Mouse (Mus musculus): ENCODE measurements around the gene Pcid2. TPM values are rescaled to one million over a fixed set of nuclear protein-coding genes. Genes with fewer than 3 reads are reported as not detected.
"Not testable (repeated sequence)": the region's sequence is repeated elsewhere in the genome, so short reads cannot be mapped to it uniquely, and the experiment has no call there.

Gene Pcid2
- polyA plus RNA-seq, 1 experiment from 2014 or later = 29.1 TPM

- no peak overlapping the region for H3K27ac ChIP-seq (ENCODE audit: low read depth, low read length)
- H3K9me3 ChIP-seq (replicated peaks; ENCODE audit: control insufficient read depth, low read length) = no peaks in the 10 kb centered on the region
- no peak overlapping the region for H3K9ac ChIP-seq (ENCODE audit: low read depth, low read length)
- no peaks in the 10 kb centered on the region for H3K36me3 ChIP-seq (ENCODE audit: control insufficient read depth, insufficient read depth, low read length)
- no peak overlapping the region for H3K4me2 ChIP-seq
- WGBS (ENCODE audit: insufficient replicate concordance) = 83% methylated on average over 1 of the region's 1 CpGs
- peaks cover 22% of the 10 kb centered on the region for H3K4me1 ChIP-seq (ENCODE audit: control insufficient read depth, insufficient read depth, low read length)
- ATAC-seq (replicated peaks; ENCODE audit: insufficient number of reproducible peaks, low FRiP score, low TSS enrichment) = no peak
- no peak overlapping the region for H3K4me3 ChIP-seq (ENCODE audit: low read depth, low read length)
- no peaks in the 10 kb centered on the region for H3K27me3 ChIP-seq (ENCODE audit: control insufficient read depth, insufficient read depth, low read length)
Observed at GRCm38 (mm10) chr8:13109416-13109960, 4.2 kb upstream of the Pcid2 start.

- WGBS (ENCODE audit: insufficient replicate concordance) = 75% methylated on average over 8 of the region's 8 CpGs
- ATAC-seq (replicated peaks; ENCODE audit: insufficient number of reproducible peaks, low FRiP score, low TSS enrichment) = no peak
- Histone ChIP-seq H3K4me3 (ENCODE audit: low read depth, low read length) (no peak overlapping the region), H3K9me3 (replicated peaks; ENCODE audit: control insufficient read depth, low read length) (no peaks in the 10 kb centered on the region), H3K4me1 (ENCODE audit: control insufficient read depth, insufficient read depth, low read length) (peaks cover 24% of the 10 kb centered on the region), H3K27ac (ENCODE audit: low read depth, low read length) (no peak overlapping the region), H3K4me2 (peak overlapping the region; percentile 4; the same call in 1 of the 2 replicates), H3K36me3 (ENCODE audit: control insufficient read depth, insufficient read depth, low read length) (no peaks in the 10 kb centered on the region), H3K27me3 (ENCODE audit: control insufficient read depth, insufficient read depth, low read length) (no peaks in the 10 kb centered on the region), H3K9ac (ENCODE audit: low read depth, low read length) (no peak overlapping the region)
Observed at GRCm38 (mm10) chr8:13108967-13109366, 3.7 kb upstream of the Pcid2 start.

- no peak for ATAC-seq (replicated peaks; ENCODE audit: insufficient number of reproducible peaks, low FRiP score, low TSS enrichment)
- peaks cover 28% of the 10 kb centered on the region for H3K4me1 ChIP-seq (ENCODE audit: control insufficient read depth, insufficient read depth, low read length)
Observed at GRCm38 (mm10) chr8:13107990-13108638, 2.9 kb upstream of the Pcid2 start.

GRCm38 (mm10) chr8:13105908-13106551 is 771 bp upstream of the Pcid2 start:
- Histone ChIP-seq H3K4me1 (ENCODE audit: control insufficient read depth, insufficient read depth, low read length) (peaks cover 25% of the 10 kb centered on the region), H3K27ac (ENCODE audit: low read depth, low read length) (peak overlapping the region; percentile 69), H3K4me2 (peak overlapping the region; percentile 92), H3K9me3 (replicated peaks; ENCODE audit: control insufficient read depth, low read length) (no peaks in the 10 kb centered on the region), H3K9ac (ENCODE audit: low read depth, low read length) (peak overlapping the region; percentile 95), H3K4me3 (ENCODE audit: low read depth, low read length) (peak overlapping the region; percentile 98), H3K27me3 (ENCODE audit: control insufficient read depth, insufficient read depth, low read length) (no peaks in the 10 kb centered on the region), H3K36me3 (ENCODE audit: control insufficient read depth, insufficient read depth, low read length) (no peaks in the 10 kb centered on the region)
- under 1% methylated on average over 48 of the region's 63 CpGs for WGBS (ENCODE audit: insufficient replicate concordance)
- peak; percentile 47 for ATAC-seq (replicated peaks; ENCODE audit: insufficient number of reproducible peaks, low FRiP score, low TSS enrichment)

More at GRCm38 (mm10) chr8:13107990-13108638, 2.9 kb upstream of the Pcid2 start:
- Histone ChIP-seq H3K27me3 (ENCODE audit: control insufficient read depth, insufficient read depth, low read length) (no peaks in the 10 kb centered on the region), H3K4me3 (ENCODE audit: low read depth, low read length) (no peak overlapping the region), H3K9me3 (replicated peaks; ENCODE audit: control insufficient read depth, low read length) (no peaks in the 10 kb centered on the region), H3K36me3 (ENCODE audit: control insufficient read depth, insufficient read depth, low read length) (no peaks in the 10 kb centered on the region), H3K27ac (ENCODE audit: low read depth, low read length) (0 out of 2 replicates have a peak overlapping the region, but pooled peaks have one; percentile 37), H3K4me2 (peak overlapping the region; percentile 34), H3K9ac (ENCODE audit: low read depth, low read length) (no peak overlapping the region)
- 59% methylated on average over 13 of the region's 13 CpGs for WGBS (ENCODE audit: insufficient replicate concordance)

- Histone ChIP-seq H3K4me1 (ENCODE audit: control insufficient read depth, insufficient read depth, low read length) (peaks cover 24% of the 10 kb centered on the region), H3K4me3 (ENCODE audit: low read depth, low read length) (peak overlapping the region; percentile 98), H3K27ac (ENCODE audit: low read depth, low read length) (peak overlapping the region; percentile 96), H3K4me2 (peak overlapping the region; percentile 74), H3K9me3 (replicated peaks; ENCODE audit: control insufficient read depth, low read length) (no peaks in the 10 kb centered on the region), H3K9ac (ENCODE audit: low read depth, low read length) (peak overlapping the region; percentile 96), H3K27me3 (ENCODE audit: control insufficient read depth, insufficient read depth, low read length) (no peaks in the 10 kb centered on the region), H3K36me3 (ENCODE audit: control insufficient read depth, insufficient read depth, low read length) (no peaks in the 10 kb centered on the region)
- WGBS (ENCODE audit: insufficient replicate concordance) = 0% methylated on average over 45 of the region's 45 CpGs
- ATAC-seq (replicated peaks; ENCODE audit: insufficient number of reproducible peaks, low FRiP score, low TSS enrichment) = peak; percentile 78
Observed at GRCm38 (mm10) chr8:13104691-13105086, 570 bp downstream of the Pcid2 start.

- Histone ChIP-seq H3K27me3 (ENCODE audit: control insufficient read depth, insufficient read depth, low read length) (no peaks in the 10 kb centered on the region), H3K4me3 (ENCODE audit: low read depth, low read length) (no peak overlapping the region), H3K4me2 (no peak overlapping the region), H3K9me3 (replicated peaks; ENCODE audit: control insufficient read depth, low read length) (no peaks in the 10 kb centered on the region), H3K27ac (ENCODE audit: low read depth, low read length) (no peak overlapping the region), H3K36me3 (ENCODE audit: control insufficient read depth, insufficient read depth, low read length) (peaks cover 43% of the 10 kb centered on the region), H3K4me1 (ENCODE audit: control insufficient read depth, insufficient read depth, low read length) (no peaks in the 10 kb centered on the region), H3K9ac (ENCODE audit: low read depth, low read length) (no peak overlapping the region)
- 87% methylated on average over 7 of the region's 7 CpGs for WGBS (ENCODE audit: insufficient replicate concordance)
- no peak for ATAC-seq (replicated peaks; ENCODE audit: insufficient number of reproducible peaks, low FRiP score, low TSS enrichment)
Observed at GRCm38 (mm10) chr8:13077542-13077941, 27.7 kb downstream of the Pcid2 start.

- peaks cover 33% of the 10 kb centered on the region for H3K36me3 ChIP-seq (ENCODE audit: control insufficient read depth, insufficient read depth, low read length)
- ATAC-seq (replicated peaks; ENCODE audit: insufficient number of reproducible peaks, low FRiP score, low TSS enrichment) = not testable (repeated sequence)
Observed at GRCm38 (mm10) chr8:13075579-13075978, 29.7 kb downstream of the Pcid2 start.

GRCm38 (mm10) chr8:13075044-13075443 is 30.2 kb downstream of the Pcid2 start:
- Histone ChIP-seq H3K4me1 (ENCODE audit: control insufficient read depth, insufficient read depth, low read length) (no peaks in the 10 kb centered on the region), H3K27ac (ENCODE audit: low read depth, low read length) (no peak overlapping the region), H3K4me2 (no peak overlapping the region), H3K4me3 (ENCODE audit: low read depth, low read length) (no peak overlapping the region), H3K9me3 (replicated peaks; ENCODE audit: control insufficient read depth, low read length) (no peaks in the 10 kb centered on the region), H3K36me3 (ENCODE audit: control insufficient read depth, insufficient read depth, low read length) (peaks cover 31% of the 10 kb centered on the region), H3K27me3 (ENCODE audit: control insufficient read depth, insufficient read depth, low read length) (no peaks in the 10 kb centered on the region), H3K9ac (ENCODE audit: low read depth, low read length) (no peak overlapping the region)
- WGBS (ENCODE audit: insufficient replicate concordance) = 89% methylated on average over 8 of the region's 8 CpGs
- ATAC-seq (replicated peaks; ENCODE audit: insufficient number of reproducible peaks, low FRiP score, low TSS enrichment) = no peak

More at GRCm38 (mm10) chr8:13075579-13075978, 29.7 kb downstream of the Pcid2 start:
- not testable (repeated sequence) for H3K4me2 ChIP-seq; H3K9me3 ChIP-seq (replicated peaks; ENCODE audit: control insufficient read depth, low read length); H3K4me1 ChIP-seq (ENCODE audit: control insufficient read depth, insufficient read depth, low read length); H3K27ac ChIP-seq (ENCODE audit: low read depth, low read length); H3K27me3 ChIP-seq (ENCODE audit: control insufficient read depth, insufficient read depth, low read length); H3K9ac ChIP-seq (ENCODE audit: low read depth, low read length); H3K4me3 ChIP-seq (ENCODE audit: low read depth, low read length)
- WGBS (ENCODE audit: insufficient replicate concordance) = 78% methylated on average over 1 of the region's 1 CpGs
